Mouse (Mus musculus) gastrocnemius, postnatal 4 days (tissue): Measurements from ENCODE around the gene A930004D18Rik. TPM values are rescaled to one million over a fixed set of nuclear protein-coding genes. Genes with fewer than 3 reads are reported as not detected.
"Not testable (repeated sequence)": the region's sequence is repeated elsewhere in the genome, so short reads cannot be mapped to it uniquely, and the experiment has no call there.

Source experiments
- DNase-seq, 2 experiments: peaks; one replicate each; pipeline ENCODE4 v3.0.0; 2021 to 2022; ENCODE audit warnings: low spot score in 2 of 2, mixed read lengths in 2 of 2
- microRNA-seq: library from miRNA; unstranded; fragments of <30 nt; microRNA quantifications from one replicate; pipeline ENCODE4 v1.2.0, GENCODE M21; 2021
- total RNA-seq, 2 experiments: library from RNA; stranded (reverse); gene quantifications; 2 replicates each; pipeline ENCODE4 v1.2.3; 2021

The A930004D18Rik gene
- total RNA-seq, 2 experiments from 2014 or later = 5.3 to 6.5 TPM

DNA sequence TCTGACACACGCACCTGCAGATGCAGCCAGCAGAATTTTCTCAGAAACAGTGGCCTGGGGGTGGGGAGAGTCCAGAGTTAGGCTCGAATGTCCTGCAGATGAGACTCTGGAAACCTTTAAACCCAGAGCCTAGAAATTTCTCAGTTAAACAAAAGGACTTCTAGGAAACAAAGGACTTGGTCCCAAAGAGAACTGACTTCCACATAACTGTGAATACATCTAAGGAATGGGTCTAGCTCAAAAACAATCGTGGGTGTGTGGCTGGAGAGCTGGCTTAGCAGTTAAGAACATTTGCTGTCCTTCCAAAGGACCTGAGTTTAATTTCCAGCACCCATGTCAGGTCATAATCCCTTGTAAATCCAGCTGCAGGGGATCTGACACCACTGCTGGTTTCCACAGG, 22.0 kb downstream of the A930004D18Rik start:
- DNase-seq = no peak

DNA sequence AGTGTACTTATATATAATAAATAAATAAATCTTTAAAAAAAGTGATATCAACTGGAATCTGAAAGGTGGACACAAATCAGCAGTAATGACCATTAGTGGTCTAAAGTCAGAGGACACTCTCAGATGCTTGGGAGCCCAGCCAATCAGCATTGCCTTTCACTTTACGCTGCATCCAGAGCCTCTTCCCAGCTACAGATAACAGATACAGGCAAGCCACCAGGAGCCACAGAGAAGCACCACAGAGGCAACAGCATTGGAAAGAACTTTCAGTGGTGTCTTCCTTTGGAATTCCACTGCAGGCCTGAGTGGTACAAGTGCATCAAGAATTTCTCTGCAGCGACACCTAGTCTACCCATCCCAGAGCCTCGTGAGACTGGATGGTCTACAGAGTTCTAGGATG, 24.7 kb downstream of the A930004D18Rik start:
- DNase-seq = no peak

DNA sequence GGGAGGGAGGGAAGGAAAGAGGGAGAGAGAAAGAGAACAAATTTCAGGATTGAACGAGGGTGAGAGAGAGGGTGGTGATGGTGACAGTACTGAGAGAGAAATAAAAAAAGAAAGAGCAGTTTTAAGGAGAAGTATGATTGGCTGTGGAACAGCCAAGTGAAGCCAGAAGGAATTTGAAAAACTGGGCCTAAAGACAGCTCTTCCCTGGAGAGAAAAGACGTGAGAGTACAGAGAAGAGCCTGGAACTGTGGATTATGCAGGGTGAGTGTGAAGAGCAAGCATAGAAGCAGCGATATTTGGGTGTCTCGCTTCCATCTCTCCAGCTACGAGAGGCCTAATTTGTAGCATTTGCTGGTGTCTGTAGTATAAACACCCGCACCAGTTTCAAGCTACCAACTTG, 26.3 kb downstream of the A930004D18Rik start:
- no peak for DNase-seq

DNA sequence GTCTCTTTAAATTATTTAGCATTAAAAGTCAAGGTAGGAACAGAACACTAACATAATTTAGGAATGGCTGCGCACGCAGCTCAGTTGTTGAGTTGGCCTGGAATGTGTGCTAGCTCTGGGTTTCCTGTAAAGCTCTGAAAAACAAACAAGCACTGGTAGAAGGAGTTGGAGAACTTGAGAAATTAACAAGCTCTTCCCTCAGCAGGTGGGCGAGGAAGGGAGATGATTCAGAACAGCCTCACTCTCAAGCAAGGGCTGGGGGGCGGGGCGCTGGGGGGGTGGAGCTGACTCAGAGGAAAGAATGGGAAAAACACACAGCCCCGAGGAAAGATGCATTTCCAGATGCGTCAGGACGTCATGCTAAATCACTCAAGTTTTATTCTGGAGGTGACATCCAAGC, 32.4 kb downstream of the A930004D18Rik start:
- no peak for DNase-seq

DNA sequence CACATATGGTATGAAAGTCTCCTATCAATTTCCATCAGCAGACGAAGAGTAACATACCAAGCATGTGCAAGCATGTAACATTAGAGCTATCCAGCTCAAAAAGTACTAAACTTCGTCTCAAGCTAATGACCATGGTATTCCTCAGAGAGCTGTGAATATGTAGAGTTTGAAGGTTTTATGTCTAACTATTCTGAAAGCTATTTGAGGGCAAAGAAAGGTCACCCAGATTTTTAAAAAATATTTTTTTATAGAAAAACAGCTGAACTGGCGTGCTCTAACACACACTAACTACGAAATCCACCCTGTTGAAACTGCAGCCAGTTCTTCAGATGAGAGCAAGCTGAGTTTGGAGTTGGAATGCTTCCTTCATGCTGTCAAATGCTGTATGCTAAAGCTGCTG, 33.3 kb downstream of the A930004D18Rik start:
- DNase-seq = no peak

DNA sequence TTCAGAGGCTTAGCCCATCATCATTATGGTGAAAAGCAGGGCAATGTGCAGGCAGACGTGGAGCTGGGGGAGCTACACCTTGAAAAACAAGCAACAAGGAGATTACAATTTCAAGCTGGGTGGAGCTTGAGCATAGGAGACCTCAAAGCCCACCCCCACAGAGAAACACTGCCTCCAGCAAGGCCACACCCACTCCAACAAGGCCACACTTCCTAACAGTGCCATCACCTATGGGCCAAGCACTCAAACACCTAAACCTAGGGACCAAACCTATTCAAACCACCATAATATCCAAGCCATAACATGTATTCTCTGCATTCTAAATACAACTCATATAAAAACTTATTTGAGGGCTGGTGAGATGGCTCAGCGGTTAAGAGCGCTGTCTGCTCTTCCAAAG, 35.2 kb downstream of the A930004D18Rik start:
- DNase-seq = no peak

DNA sequence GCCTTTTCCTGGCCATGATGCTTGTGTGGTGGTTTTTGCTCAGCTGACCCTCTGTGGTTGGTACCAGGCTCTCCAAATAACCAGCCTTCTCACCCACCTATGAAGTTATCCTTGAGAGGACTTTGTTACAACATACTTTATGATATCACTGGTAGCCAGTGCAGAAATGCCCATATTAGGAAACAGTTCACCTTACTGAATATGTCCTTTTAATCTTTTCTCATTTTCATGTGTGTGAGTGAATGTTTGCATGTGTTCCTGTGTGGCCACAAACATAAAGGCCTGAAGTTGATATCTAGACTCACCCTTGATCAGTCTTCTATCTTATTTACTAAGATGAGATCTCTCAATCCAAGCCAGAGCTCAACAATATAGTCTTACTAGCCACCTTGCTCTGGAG, 40.7 kb downstream of the A930004D18Rik start, which contains the start of gene H2al2a:
H2al2a (minus strand) TSS at position 101 of the 400 bp plus-strand sequence.
- DNase-seq = no peak

DNA sequence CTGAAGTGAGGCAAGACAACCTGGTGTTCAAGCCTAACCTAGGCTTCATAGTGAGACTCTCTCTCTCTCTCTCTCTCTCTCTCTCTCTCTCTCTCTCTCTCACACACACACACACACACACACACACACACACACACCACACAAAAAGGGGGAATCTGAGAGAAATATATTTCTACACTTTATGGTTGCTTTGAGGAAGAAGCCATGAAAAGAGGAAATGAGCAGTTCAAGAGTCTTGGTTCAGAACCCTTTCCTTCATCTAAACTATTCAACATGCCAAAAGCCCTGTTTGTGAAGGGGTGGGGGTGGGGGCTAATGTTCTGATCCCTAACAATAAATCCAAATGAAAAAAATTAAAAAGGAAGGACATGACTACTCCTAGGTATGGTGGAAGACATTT, 48.0 kb downstream of the A930004D18Rik start:
- no peak for DNase-seq

DNA sequence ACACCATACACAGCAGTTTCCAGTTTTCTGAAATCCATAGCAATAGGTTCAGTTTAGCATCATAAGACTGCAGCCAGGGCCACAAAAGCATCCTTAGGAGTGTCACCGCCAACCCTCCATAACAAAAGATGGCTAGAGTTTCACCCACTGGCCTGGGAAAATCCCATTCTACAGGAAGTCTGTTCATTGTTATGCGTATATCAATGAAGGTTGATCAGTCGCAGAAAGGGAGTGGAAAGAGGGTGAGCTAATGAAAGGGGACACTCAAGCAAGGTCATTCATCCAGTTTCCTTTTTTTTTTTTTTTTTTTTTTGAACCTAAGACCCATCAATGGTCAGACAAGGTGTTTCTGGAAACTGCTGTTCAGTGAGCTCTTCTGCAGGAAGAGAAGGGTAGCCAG, 48.4 kb downstream of the A930004D18Rik start:
- DNase-seq = no peak

DNA sequence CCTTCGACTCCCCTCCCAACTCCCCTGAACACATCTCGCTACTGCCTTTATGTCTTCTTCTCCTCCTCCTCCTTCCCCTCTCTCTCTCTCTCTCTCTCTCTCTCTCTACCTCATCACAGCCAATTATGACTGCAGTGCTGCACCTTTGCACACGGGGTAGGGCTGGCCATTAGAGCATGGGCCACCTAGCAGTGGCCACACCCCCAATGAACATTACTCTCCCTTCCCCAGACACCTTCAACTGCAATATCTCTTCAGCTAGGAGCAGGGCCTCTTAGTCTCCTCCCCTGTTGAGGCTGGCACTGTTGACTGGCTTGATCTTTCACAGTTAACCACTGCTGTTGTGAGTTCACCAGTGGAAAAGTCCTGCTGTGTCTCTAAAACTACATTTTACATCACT, 50.8 kb downstream of the A930004D18Rik start:
- DNase-seq = no peak

DNA sequence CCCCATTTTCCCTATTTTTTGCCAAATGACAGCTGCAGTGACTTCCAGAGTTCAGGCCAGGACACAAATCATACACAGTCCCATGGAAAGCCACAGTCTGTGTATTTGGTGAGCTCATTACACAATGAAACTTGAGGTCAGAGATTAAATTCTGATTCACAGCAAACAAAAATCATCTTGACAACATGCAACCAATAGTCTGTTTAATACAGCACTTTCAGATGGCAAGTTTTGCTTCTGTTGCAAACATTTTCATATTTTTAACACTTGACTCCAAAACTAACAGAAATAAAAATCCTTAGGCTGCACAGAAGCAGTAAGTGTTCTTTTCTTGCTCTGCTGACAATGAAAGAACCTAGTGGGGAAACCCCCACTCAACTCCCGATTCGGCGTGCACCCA, 52.8 kb downstream of the A930004D18Rik start:
- DNase-seq = no peak

DNA sequence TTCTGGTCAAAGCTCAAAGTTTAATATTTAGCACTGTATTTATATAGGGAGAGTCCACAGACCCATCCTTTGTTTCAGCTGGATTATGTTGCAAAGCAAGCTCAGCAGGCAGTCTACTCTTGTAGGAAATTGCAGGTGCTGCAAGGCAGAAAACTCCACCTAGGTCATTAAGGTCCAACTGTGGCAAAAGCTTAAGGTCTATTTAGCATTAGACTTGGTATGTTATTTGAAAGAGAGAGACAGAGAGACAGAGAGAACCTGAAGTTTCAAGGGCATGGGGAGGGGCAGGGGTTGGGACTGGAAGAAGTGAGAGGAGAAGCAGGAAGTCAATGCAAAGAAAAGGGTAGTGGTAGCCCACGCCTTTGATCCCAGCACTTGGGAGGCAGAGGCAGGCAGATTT, 54.8 kb downstream of the A930004D18Rik start:
- no peak for DNase-seq

DNA sequence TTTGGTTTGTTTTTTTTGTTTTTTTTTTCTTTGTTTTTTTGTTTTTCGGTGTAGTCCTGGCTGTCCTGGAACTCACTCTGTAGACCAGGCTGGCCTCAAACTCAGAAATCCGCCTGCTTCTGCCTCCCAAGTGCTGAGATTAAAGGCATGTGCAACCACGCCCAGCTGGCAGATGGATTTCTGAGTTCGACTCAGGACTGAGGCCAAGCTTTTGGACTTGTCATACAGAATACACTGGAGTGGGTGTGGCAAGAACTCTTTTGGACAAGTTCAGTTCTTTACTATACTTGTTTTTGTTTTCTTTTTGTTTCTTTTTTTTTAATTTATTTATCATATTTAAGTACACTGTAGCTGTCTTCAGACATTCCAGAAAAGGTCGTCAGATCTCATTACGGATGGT, 58.8 kb downstream of the A930004D18Rik start:
- DNase-seq = no peak

DNA sequence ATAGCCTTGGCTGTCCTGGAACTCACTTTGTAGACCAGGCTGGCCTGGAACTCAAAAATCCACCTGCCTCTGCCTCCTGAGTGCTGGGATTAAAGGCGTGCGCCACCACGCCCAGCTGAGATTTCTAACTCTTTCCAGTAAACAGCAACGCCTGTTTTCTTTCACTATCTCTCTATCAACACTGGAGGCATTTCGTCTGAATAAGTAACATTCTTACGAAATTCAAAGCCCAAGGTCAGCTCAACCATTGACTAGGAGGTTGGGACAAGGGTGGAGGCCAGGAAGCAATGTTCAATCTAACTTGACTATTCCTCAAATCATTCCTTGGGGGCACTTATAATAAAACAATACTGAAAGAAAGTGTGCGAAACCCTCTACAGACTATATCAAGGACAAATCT, 59.3 kb downstream of the A930004D18Rik start:
- DNase-seq = not testable (repeated sequence)

DNA sequence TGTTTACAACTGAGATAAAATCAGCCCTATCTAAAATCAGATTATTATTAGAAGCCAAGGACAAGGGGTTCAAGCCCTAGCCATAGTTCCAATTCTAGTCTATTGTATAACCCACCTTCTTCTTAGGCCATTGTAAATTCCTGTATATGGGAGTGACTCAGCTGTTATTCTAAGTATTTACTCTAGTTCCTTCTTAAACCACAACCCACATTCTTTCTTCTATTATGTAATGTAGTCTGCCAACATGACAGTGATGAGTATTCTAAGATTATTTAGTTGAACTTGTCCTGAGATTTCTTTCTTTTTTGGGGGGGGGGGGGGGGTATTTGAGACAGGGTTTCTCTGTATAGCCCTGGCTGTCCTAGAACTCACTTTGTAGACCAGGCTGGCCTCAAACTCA, 59.9 kb downstream of the A930004D18Rik start:
- DNase-seq = not testable (repeated sequence)

DNA sequence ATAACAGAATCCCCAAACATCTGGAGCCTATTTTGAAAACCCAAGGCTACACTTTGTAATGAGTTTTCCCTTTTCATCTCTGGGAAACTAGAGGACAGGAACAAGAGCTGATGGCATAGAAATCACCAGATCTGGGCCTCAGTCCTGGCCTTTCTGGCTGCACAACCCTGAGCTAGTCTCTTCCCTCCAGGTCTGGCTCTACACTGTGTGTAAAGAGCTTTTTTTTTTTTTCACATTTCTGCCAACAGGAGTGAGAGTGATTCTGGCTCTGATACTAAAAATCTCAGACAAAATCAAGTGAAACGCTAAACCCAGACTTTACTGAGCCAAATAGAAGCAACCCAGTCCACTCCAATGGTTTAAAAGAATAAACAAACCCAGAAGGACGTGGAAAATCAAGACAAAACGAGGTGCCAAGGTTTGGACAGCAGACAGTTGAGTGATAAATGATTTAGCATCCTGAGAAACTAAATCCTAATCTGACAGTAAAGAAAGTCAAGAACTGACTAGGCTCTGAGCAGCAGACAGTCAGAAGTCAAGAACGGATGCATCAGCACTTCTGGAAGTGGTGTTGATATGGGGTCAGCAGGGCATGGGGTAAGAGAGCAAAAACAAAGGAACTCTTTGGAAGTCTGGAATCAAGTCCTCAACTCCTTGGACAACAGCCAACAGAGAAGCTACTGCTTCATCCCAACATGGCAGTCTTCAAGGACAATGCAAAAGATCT, 61.8 kb downstream of the A930004D18Rik start:
- no peak for DNase-seq

Small RNA genes within 50 kb of the gene (microRNA-seq; reads per million reads assigned to microRNA genes)
- gene Mir7655 = 1.5 reads per million

Other genes with a start within 250 kb of the A930004D18Rik start
- not detected for gene H2al2a, start 40.8 kb downstream of the A930004D18Rik start, total RNA-seq
- 1 to 10 TPM; 4.6 to 4.9 TPM for gene Skida1, start 11.3 kb upstream of the A930004D18Rik start, total RNA-seq
- 10 to 100 TPM; 34.5 to 42.5 TPM for gene Mllt10, start 17.5 kb upstream of the A930004D18Rik start, total RNA-seq